Mouse (Mus musculus) stomach, postnatal 0 days (tissue): ENCODE measurements at regions not wholly inside any gene's neighbourhood (a gene's known extent, or its start where the extent isn't known, plus 50 kb on each side); places are given as distances from the start of the nearest gene placed in this dataset.

ENCODE experiments used
- CTCF ChIP-seq: IDR thresholded peaks from 2 replicates; pipeline ENCODE4 v1.5.1; 2016; ENCODE audit warnings: antibody characterized with exemption, low read depth, mild to moderate bottlenecking, moderate library complexity
- EP300 ChIP-seq: optimal IDR thresholded peaks from 2 replicates; pipeline ENCODE3; 2016; ENCODE audit warnings: antibody characterized with exemption

GRCm38 (mm10) chr13:84068365-84068764 lies 153.7 kb upstream of the Tmem161b start:
- TF ChIP-seq CTCF = no peak
- TF ChIP-seq EP300 = no peak
